Mouse (Mus musculus): ENCODE measurements around the gene Adarb1. TPM values are rescaled to one million over a fixed set of nuclear protein-coding genes. Genes with fewer than 3 reads are reported as not detected.

Adarb1 gene
- polyA plus RNA-seq, 1 experiment = 10.9 TPM

DNA sequence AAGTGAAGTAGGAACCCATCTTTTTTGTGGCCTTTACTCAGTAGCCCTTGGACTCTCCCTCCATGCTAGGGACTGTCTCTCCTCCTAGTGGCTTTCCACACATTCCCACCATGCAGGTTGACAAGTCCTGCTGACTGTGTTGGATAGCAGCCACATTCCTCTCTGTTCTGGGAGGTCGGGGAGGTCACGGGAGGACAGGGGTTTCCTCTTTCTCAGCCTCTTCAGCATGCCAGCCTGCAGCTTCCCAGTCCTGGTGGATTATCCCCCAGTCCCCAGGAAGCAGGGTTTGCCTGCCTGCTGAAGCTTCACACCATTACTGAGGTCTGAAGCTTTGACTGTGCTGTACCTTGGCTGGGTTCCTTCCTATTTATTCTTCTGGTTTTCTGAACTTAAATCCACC, 29.7 kb upstream of the Adarb1 start:
- no peak for TF ChIP-seq POLR2A (IDR thresholded peaks at IDR 0.05; ENCODE audit: control insufficient read depth, low read depth, low read length)
- no peak overlapping the region for H3K4me3 ChIP-seq (ENCODE audit: control insufficient read depth, low read depth, low read length)
- no peaks in the 10 kb centered on the region for H3K4me1 ChIP-seq (ENCODE audit: control insufficient read depth, insufficient read depth, low read length)
- H3K36me3 ChIP-seq (ENCODE audit: control insufficient read depth, insufficient read depth, low read length) = no peaks in the 10 kb centered on the region
- H3K27ac ChIP-seq (ENCODE audit: control insufficient read depth, insufficient read depth, low read depth, low read length) = no peak overlapping the region
- no peaks in the 10 kb centered on the region for H3K27me3 ChIP-seq (ENCODE audit: control insufficient read depth, insufficient read depth, low read length)

DNA sequence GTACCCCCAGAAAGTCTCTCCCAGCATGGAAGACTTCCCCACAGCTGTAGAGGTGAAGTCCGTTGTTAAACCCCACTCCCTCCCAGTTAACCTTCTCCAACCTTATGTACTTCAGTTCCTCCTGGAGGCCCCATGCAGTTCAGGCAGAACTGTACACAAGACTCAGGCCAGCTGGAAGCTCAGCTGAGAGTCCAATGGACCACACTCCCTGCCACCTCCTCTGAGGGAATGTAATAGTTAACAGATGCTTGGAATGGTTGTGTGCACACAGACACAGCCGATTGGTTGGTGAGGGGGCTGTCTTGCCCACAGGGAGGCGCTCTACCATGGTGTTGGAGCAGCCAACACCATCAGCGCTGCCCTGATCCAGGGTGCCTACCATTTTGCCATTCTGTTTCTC, 24.2 kb upstream of the Adarb1 start:
- H3K4me1 ChIP-seq (ENCODE audit: control insufficient read depth, insufficient read depth, low read length) = no peaks in the 10 kb centered on the region; the same call in 1 of the 2 replicates
- H3K36me3 ChIP-seq (ENCODE audit: control insufficient read depth, insufficient read depth, low read length) = no peaks in the 10 kb centered on the region
- TF ChIP-seq POLR2A (IDR thresholded peaks at IDR 0.05; ENCODE audit: control insufficient read depth, low read depth, low read length) (no peak), CTCF (IDR thresholded peaks at IDR 0.05; ENCODE audit: control insufficient read depth, insufficient read depth, insufficient replicate concordance, low read depth, low read length) (no peak)
- H3K27me3 ChIP-seq (ENCODE audit: control insufficient read depth, insufficient read depth, low read length) = no peaks in the 10 kb centered on the region
- no peak overlapping the region for H3K4me3 ChIP-seq (ENCODE audit: control insufficient read depth, low read depth, low read length)
- H3K27ac ChIP-seq (ENCODE audit: control insufficient read depth, insufficient read depth, low read depth, low read length) = no peak overlapping the region

DNA sequence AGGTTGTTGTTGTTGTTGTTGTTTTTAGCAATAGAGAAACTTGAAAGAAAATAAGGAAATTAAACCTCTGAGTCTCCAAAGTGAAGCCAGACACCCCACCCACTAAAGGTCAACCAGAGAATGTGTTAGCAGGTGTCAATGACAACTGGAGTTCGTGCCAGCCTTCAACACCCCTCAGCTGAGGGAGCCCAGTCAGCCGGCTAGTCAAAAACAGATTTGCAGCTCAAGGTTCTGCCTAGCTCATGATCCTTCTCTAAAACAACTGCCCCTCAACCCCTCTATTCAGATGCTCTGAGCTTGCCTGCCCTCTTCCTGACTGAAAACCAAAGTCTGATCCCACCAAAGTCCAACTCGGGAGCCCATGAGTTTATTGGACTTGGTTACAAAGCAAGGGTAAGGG, 23.7 kb upstream of the Adarb1 start:
- H3K4me1 ChIP-seq (ENCODE audit: control insufficient read depth, insufficient read depth, low read length) = no peaks in the 10 kb centered on the region; the same call in 1 of the 2 replicates
- TF ChIP-seq CTCF (IDR thresholded peaks at IDR 0.05; ENCODE audit: control insufficient read depth, insufficient read depth, insufficient replicate concordance, low read depth, low read length) = no peak
- TF ChIP-seq POLR2A (IDR thresholded peaks at IDR 0.05; ENCODE audit: control insufficient read depth, low read depth, low read length) = no peak
- no peak overlapping the region for H3K27ac ChIP-seq (ENCODE audit: control insufficient read depth, insufficient read depth, low read depth, low read length)
- no peaks in the 10 kb centered on the region for H3K27me3 ChIP-seq (ENCODE audit: control insufficient read depth, insufficient read depth, low read length)
- H3K4me3 ChIP-seq (ENCODE audit: control insufficient read depth, low read depth, low read length) = no peak overlapping the region
- no peaks in the 10 kb centered on the region for H3K36me3 ChIP-seq (ENCODE audit: control insufficient read depth, insufficient read depth, low read length)

DNA sequence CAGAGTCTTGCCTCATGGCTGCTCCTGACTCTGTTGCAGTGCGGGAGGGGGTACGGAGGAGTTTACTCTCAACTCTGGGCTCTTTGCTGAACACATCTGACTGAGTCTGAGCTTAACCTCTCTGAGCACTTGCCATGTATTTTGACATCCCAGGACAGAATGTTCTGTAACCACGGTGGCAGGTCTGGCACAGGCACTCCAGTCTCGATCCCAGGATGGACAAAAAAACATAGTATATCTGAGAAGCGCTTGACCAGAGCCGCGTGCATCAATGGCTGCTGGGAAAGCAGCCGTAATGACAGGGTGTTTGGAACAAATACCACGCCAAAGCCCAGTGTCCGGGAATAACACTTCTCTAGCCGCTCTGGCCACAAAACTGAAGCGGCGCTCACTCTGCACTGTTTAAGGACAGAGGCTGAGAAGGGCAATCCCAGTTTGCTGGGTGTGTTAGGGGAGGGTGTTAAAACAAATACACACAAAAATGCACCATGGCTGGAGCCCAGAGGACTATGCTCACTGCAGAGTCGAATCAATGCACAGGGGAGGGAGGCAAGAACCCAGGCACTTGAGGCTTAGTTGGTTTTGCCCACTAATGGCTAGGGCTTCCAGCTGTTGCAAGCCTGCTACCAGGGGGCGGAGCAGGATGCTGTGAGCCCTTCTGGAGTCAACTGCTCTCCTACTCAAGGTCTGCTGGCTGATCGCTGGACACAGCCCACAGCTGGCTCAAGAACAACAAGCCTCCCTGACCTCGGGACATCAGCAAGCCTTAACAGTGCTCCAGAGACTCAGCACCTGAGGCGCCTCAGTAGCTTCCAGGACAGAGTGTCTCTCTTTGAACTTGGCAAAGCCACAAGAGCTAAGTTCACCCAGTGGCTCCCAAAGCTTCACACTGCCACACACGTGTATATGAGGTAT, 23.0 kb upstream of the Adarb1 start:
- Histone ChIP-seq H3K27ac (ENCODE audit: control insufficient read depth, insufficient read depth, low read depth, low read length) (no peak overlapping the region; the same call in 1 of the 2 replicates), H3K4me1 (ENCODE audit: control insufficient read depth, insufficient read depth, low read length) (no peaks in the 10 kb centered on the region; the same call in 1 of the 2 replicates), H3K36me3 (ENCODE audit: control insufficient read depth, insufficient read depth, low read length) (no peaks in the 10 kb centered on the region), H3K27me3 (ENCODE audit: control insufficient read depth, insufficient read depth, low read length) (no peaks in the 10 kb centered on the region), H3K4me3 (ENCODE audit: control insufficient read depth, low read depth, low read length) (no peak overlapping the region)
- TF ChIP-seq CTCF (IDR thresholded peaks at IDR 0.05; ENCODE audit: control insufficient read depth, insufficient read depth, insufficient replicate concordance, low read depth, low read length) (no peak), POLR2A (IDR thresholded peaks at IDR 0.05; ENCODE audit: control insufficient read depth, low read depth, low read length) (no peak)

DNA sequence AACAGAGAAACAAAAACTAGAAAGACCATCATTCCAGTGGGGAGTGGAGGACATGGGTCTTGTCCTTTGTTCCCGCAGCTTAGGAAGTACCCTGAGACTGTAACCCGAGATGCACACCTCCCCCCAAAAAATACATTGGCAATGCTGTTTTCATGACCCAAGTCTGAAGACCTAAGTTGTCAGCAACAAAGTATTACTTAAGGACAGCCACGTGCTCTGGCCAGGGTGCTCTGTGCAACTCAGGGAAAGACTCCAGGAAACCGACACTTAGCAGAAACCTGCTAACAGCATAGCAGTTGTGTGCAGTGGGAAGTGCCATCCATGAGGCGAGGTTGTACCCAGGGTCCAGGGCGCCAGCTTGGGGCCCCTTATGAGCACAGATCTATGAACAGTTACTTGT, 22.2 kb upstream of the Adarb1 start:
- Histone ChIP-seq H3K27me3 (ENCODE audit: control insufficient read depth, insufficient read depth, low read length) (no peaks in the 10 kb centered on the region), H3K4me3 (ENCODE audit: control insufficient read depth, low read depth, low read length) (no peak overlapping the region), H3K27ac (ENCODE audit: control insufficient read depth, insufficient read depth, low read depth, low read length) (no peak overlapping the region), H3K4me1 (ENCODE audit: control insufficient read depth, insufficient read depth, low read length) (no peaks in the 10 kb centered on the region; the same call in 1 of the 2 replicates), H3K36me3 (ENCODE audit: control insufficient read depth, insufficient read depth, low read length) (no peaks in the 10 kb centered on the region)
- TF ChIP-seq CTCF (IDR thresholded peaks at IDR 0.05; ENCODE audit: control insufficient read depth, insufficient read depth, insufficient replicate concordance, low read depth, low read length) (no peak), POLR2A (IDR thresholded peaks at IDR 0.05; ENCODE audit: control insufficient read depth, low read depth, low read length) (no peak)

DNA sequence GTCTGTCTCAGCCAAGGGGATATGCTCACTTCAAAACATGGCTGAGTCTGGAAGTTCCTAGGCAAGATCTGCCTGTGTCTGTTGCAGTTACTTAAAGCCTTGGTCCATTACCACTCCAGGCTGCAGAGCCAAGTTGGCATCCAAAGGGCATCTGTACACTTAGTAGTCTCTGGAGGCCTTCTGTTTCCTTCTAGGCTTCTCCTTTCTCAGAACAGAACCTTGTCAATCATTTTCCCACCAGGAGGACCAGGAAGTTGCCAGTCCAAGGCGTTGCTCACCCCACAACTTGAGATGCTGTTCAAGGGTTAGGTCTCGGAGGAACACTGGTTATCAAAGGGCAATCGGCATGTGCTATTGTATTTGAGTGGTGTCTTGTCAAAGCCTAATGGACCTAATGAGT, 21.0 kb upstream of the Adarb1 start:
- no peaks in the 10 kb centered on the region; the same call in none of the 2 replicates for H3K4me1 ChIP-seq (ENCODE audit: control insufficient read depth, insufficient read depth, low read length)
- H3K27ac ChIP-seq (ENCODE audit: control insufficient read depth, insufficient read depth, low read depth, low read length) = no peak overlapping the region
- no peak overlapping the region for H3K4me3 ChIP-seq (ENCODE audit: control insufficient read depth, low read depth, low read length)
- no peaks in the 10 kb centered on the region for H3K27me3 ChIP-seq (ENCODE audit: control insufficient read depth, insufficient read depth, low read length)
- no peak for TF ChIP-seq CTCF (IDR thresholded peaks at IDR 0.05; ENCODE audit: control insufficient read depth, insufficient read depth, insufficient replicate concordance, low read depth, low read length)
- no peak for TF ChIP-seq POLR2A (IDR thresholded peaks at IDR 0.05; ENCODE audit: control insufficient read depth, low read depth, low read length)
- H3K36me3 ChIP-seq (ENCODE audit: control insufficient read depth, insufficient read depth, low read length) = no peaks in the 10 kb centered on the region

DNA sequence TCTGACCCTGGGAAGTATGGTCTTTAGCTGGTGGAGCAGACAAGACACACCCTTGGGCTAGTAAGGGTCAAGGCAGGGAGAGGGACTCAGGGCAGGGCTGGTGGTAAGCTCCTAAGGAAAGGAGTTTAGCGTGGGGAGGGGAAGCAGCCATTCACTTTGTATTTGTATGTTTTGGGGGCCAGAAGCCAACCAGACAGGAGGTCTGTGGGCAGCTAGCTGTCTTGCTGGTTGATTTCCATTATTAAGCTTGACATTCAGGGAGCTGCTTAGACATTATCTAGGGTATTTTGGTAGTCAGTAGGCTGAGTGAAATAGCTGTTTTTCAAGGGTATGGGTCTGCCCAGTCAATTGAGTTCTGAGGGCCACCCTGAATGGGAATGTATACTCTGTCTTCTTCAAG, 20.0 kb upstream of the Adarb1 start:
- no peak overlapping the region for H3K4me3 ChIP-seq (ENCODE audit: control insufficient read depth, low read depth, low read length)
- H3K27me3 ChIP-seq (ENCODE audit: control insufficient read depth, insufficient read depth, low read length) = no peaks in the 10 kb centered on the region
- H3K36me3 ChIP-seq (ENCODE audit: control insufficient read depth, insufficient read depth, low read length) = no peaks in the 10 kb centered on the region
- no peaks in the 10 kb centered on the region; the same call in none of the 2 replicates for H3K4me1 ChIP-seq (ENCODE audit: control insufficient read depth, insufficient read depth, low read length)
- TF ChIP-seq POLR2A (IDR thresholded peaks at IDR 0.05; ENCODE audit: control insufficient read depth, low read depth, low read length) = no peak
- no peak for TF ChIP-seq CTCF (IDR thresholded peaks at IDR 0.05; ENCODE audit: control insufficient read depth, insufficient read depth, insufficient replicate concordance, low read depth, low read length)
- H3K27ac ChIP-seq (ENCODE audit: control insufficient read depth, insufficient read depth, low read depth, low read length) = no peak overlapping the region

Data from testis, adult 2 months (tissue).